Mouse (Mus musculus) kidney, postnatal 14 days (tissue): ENCODE results near the gene Zfp715.
"Not testable (repeated sequence)": the region's sequence is repeated elsewhere in the genome, so short reads cannot be mapped to it uniquely, and the experiment has no call there.

Source experiments
- DNase-seq: peaks from one replicate; pipeline ENCODE4 v3.0.0; 2022; ENCODE audit warnings: mixed read lengths

The Zfp715 gene

GRCm38 (mm10) chr7:43313013-43313428, at the start of gene Zfp715:
Zfp715 (minus strand) TSS chr7:43313294.
- DNase-seq, result peak; percentile 96

- no peak for DNase-seq
Measured at GRCm38 (mm10) chr7:43362021-43362420, 48.9 kb upstream of the Zfp715 start.

GRCm38 (mm10) chr7:43361442-43361841, 48.3 kb upstream of the Zfp715 start:
- no peak for DNase-seq

GRCm38 (mm10) chr7:43358556-43358955, 45.5 kb upstream of the Zfp715 start:
- no peak for DNase-seq

GRCm38 (mm10) chr7:43354893-43355835, 42.1 kb upstream of the Zfp715 start:
- DNase-seq, result no peak

GRCm38 (mm10) chr7:43353758-43354157, 40.7 kb upstream of the Zfp715 start:
- no peak for DNase-seq

GRCm38 (mm10) chr7:43353118-43353517, 40.0 kb upstream of the Zfp715 start:
- DNase-seq, result no peak

- DNase-seq, result no peak
Measured at GRCm38 (mm10) chr7:43351154-43351553, 38.1 kb upstream of the Zfp715 start, which contains the start of gene Siglecf. Siglecf (plus strand) TSS chr7:43351341.

- not testable (repeated sequence) for DNase-seq
Measured at GRCm38 (mm10) chr7:43349623-43350022, 36.5 kb upstream of the Zfp715 start.

- DNase-seq, result no peak
Measured at GRCm38 (mm10) chr7:43346571-43346970, 33.5 kb upstream of the Zfp715 start.

- no peak for DNase-seq
Measured at GRCm38 (mm10) chr7:43346148-43346547, 33.1 kb upstream of the Zfp715 start.

- DNase-seq, result no peak
Measured at GRCm38 (mm10) chr7:43344491-43344890, 31.4 kb upstream of the Zfp715 start.

- DNase-seq, result no peak
Measured at GRCm38 (mm10) chr7:43344020-43344419, 30.9 kb upstream of the Zfp715 start.

GRCm38 (mm10) chr7:43343191-43343590, 30.1 kb upstream of the Zfp715 start:
- DNase-seq, result no peak

GRCm38 (mm10) chr7:43340771-43341170, 27.7 kb upstream of the Zfp715 start:
- no peak for DNase-seq

GRCm38 (mm10) chr7:43333899-43334298, 20.8 kb upstream of the Zfp715 start:
- no peak for DNase-seq

- DNase-seq, result peak; percentile 52
Measured at GRCm38 (mm10) chr7:43333203-43333602, 20.1 kb upstream of the Zfp715 start.

- no peak for DNase-seq
Measured at GRCm38 (mm10) chr7:43328101-43328500, 15.0 kb upstream of the Zfp715 start.

GRCm38 (mm10) chr7:43326223-43326780, 13.2 kb upstream of the Zfp715 start:
- DNase-seq, result no peak

- no peak for DNase-seq
Measured at GRCm38 (mm10) chr7:43312386-43313012, 595 bp downstream of the Zfp715 start.

GRCm38 (mm10) chr7:43311632-43312031, 1.5 kb downstream of the Zfp715 start:
- peak; percentile 17 for DNase-seq

GRCm38 (mm10) chr7:43309069-43309468, 4.0 kb downstream of the Zfp715 start:
- DNase-seq, result peak; percentile 12

GRCm38 (mm10) chr7:43305235-43305634, 7.9 kb downstream of the Zfp715 start:
- peak; percentile 47 for DNase-seq

GRCm38 (mm10) chr7:43291524-43291923, 21.6 kb downstream of the Zfp715 start:
- no peak for DNase-seq
